ENCODE assay signal across 13 mouse cellular contexts in genomic region chr2:156658751-156659150, GRCm38 (mm10). TPM values are rescaled to one million over a fixed set of nuclear protein-coding genes. Genes with fewer than 3 reads are reported as not detected.
A peak's percentile ranks its signal among the peaks of the same experiment; 100 is the strongest.
DNase-seq lines count a peak whose midpoint lies in the region; ATAC-seq and TF ChIP-seq lines count a peak whose summit lies in the region.
"Had no signal": no experiment of that assay in that cellular context is flagged by ENCODE, and none has a peak within 500 bp of the region (broad histone marks: within the 10 kb centered on the region; RNA-seq: fewer than 3 reads in every experiment).

No protein-coding gene starts in this region.

- H3K9me3 ChIP-seq in liver, postnatal 0 days (ENCODE audit: low read length): no peaks in the 10 kb centered on the region
- H3K9me3 ChIP-seq: embryonic facial prominence, embryonic 12.5 days; forebrain, embryonic 15.5 days; limb, embryonic 12.5 days had no signal

- no peaks in the 10 kb centered on the region for H3K27me3 ChIP-seq in cerebellum, adult 2 months (ENCODE audit: control insufficient read depth, insufficient read depth, low read length)
- H3K27me3 ChIP-seq in liver, postnatal 0 days (ENCODE audit: insufficient read depth, low read length): no peaks in the 10 kb centered on the region
- H3K27me3 ChIP-seq in thymus, adult 2 months (ENCODE audit: control insufficient read depth, insufficient read depth, low read length): no peaks in the 10 kb centered on the region
- H3K27me3 ChIP-seq: embryonic facial prominence, embryonic 12.5 days; forebrain, embryonic 15.5 days had no signal

- H3K36me3 ChIP-seq in liver, postnatal 0 days (replicated peaks; ENCODE audit: insufficient read depth, low read length): no peaks in the 10 kb centered on the region
- no peaks in the 10 kb centered on the region for H3K36me3 ChIP-seq in thymus, adult 2 months (ENCODE audit: control insufficient read depth, insufficient read depth, low read length)
- H3K36me3 ChIP-seq: embryonic facial prominence, embryonic 12.5 days; forebrain, embryonic 15.5 days; limb, embryonic 12.5 days had no signal

- 69% methylated on average over 7 of the region's 7 CpGs for WGBS in cerebellum, adult 2 months
- 52% methylated on average over 7 of the region's 7 CpGs for WGBS in liver, postnatal 0 days (ENCODE audit: insufficient replicate concordance)
- WGBS in thymus, adult 2 months: 66% methylated on average over 7 of the region's 7 CpGs

- TF ChIP-seq EP300 in liver, postnatal 0 days (IDR thresholded peaks at IDR 0.05; ENCODE audit: low read depth): no peak

- TF ChIP-seq POLR2A in cerebellum, adult 2 months (IDR thresholded peaks at IDR 0.05; ENCODE audit: borderline replicate concordance, insufficient read depth, low read length): no peak
- no peak for TF ChIP-seq POLR2A in thymus, adult 2 months (IDR thresholded peaks at IDR 0.05; ENCODE audit: control insufficient read depth, extremely low read depth, insufficient read depth, low read length, poor library complexity)

- no peak for ATAC-seq in liver, postnatal 0 days
- ATAC-seq: forebrain, embryonic 15.5 days had no signal

- H3K4me1 ChIP-seq in cerebellum, adult 2 months (ENCODE audit: control insufficient read depth, insufficient read depth, low read length): peaks cover 53% of the 10 kb centered on the region
- H3K4me1 ChIP-seq in liver, postnatal 0 days (ENCODE audit: insufficient read depth): no peaks in the 10 kb centered on the region
- H3K4me1 ChIP-seq in thymus, adult 2 months (replicated peaks; ENCODE audit: control insufficient read depth, insufficient read depth, low read length): no peaks in the 10 kb centered on the region
- H3K4me1 ChIP-seq: embryonic facial prominence, embryonic 12.5 days; limb, embryonic 12.5 days had no signal

- H3K4me2 ChIP-seq in liver, postnatal 0 days (ENCODE audit: low read depth, low read length): no peak overlapping the region
- H3K4me2 ChIP-seq: embryonic facial prominence, embryonic 12.5 days; forebrain, embryonic 15.5 days; limb, embryonic 12.5 days had no signal

- no peak overlapping the region for H3K4me3 ChIP-seq in cerebellum, adult 2 months (replicated peaks; ENCODE audit: insufficient read depth, low read depth, low read length)
- no peak overlapping the region for H3K4me3 ChIP-seq in liver, postnatal 0 days (ENCODE audit: low read depth, low read length)
- H3K4me3 ChIP-seq in thymus, adult 2 months (ENCODE audit: control insufficient read depth, insufficient read depth, low read length): no peak overlapping the region
- H3K4me3 ChIP-seq: embryonic facial prominence, embryonic 12.5 days; forebrain, embryonic 15.5 days; limb, embryonic 12.5 days had no signal

- no peak for DNase-seq in cerebellum, adult 2 months
- DNase-seq in cerebellum, adult 8-10 months: no peak
- no peak for DNase-seq in liver, postnatal 0 days
- DNase-seq in liver: no peak
- DNase-seq in brain, adult 2 months (ENCODE audit: low read depth, low spot score): peak; percentile 80
- peak; percentile 46 for DNase-seq in left cerebral cortex, postnatal 4 days
- no peak for DNase-seq in ovary, postnatal 14 days (ENCODE audit: low spot score)
- no peak for DNase-seq in thymus, adult 2 months
- DNase-seq: heart, adult 18-20 months; kidney, postnatal 14 days had no signal

- no peak overlapping the region for H3K27ac ChIP-seq in cerebellum, adult 2 months (ENCODE audit: insufficient read depth, low read length)
- H3K27ac ChIP-seq in liver, postnatal 0 days (ENCODE audit: low read depth): no peak overlapping the region
- no peak overlapping the region for H3K27ac ChIP-seq in thymus, adult 2 months (ENCODE audit: control insufficient read depth, insufficient read depth, low read length)
- H3K27ac ChIP-seq: embryonic facial prominence, embryonic 12.5 days; forebrain, embryonic 15.5 days; limb, embryonic 12.5 days had no signal

- peak; percentile 45; the same call in 1 of the 2 replicates for TF ChIP-seq CTCF in cerebellum, adult 2 months (IDR thresholded peaks at IDR 0.05; ENCODE audit: borderline replicate concordance, insufficient read depth, low read depth, low read length)
- peak; percentile 39 for TF ChIP-seq CTCF in liver, postnatal 0 days (IDR thresholded peaks at IDR 0.05; ENCODE audit: low read depth)
- no peak for TF ChIP-seq CTCF in thymus, adult 2 months (IDR thresholded peaks at IDR 0.05; ENCODE audit: borderline replicate concordance, control insufficient read depth, extremely low read depth, insufficient read depth, low read length, poor library complexity)

- no peak overlapping the region for H3K9ac ChIP-seq in liver, postnatal 0 days (replicated peaks)
- H3K9ac ChIP-seq: embryonic facial prominence, embryonic 12.5 days; forebrain, embryonic 15.5 days; limb, embryonic 12.5 days had no signal

- intact Hi-C loops in left cerebral cortex, postnatal 4 days (cut with DNase I): no loop called here

RNA-seq across cellular contexts. Expression of gene Dlgap4, which starts 45.2 kb away (rescaled TPM):
- 126 and 130 TPM in 2 replicates for polyA plus RNA-seq in cerebellum, adult 2 months (2012; rRNA removed)
- 10.7 and 14.2 TPM in 2 replicates for polyA plus RNA-seq in liver, postnatal 0 days (2015; fragmentation: Nextera tagmentation; extraction: Ambion mirVana)
- 100 to 1,000 TPM; 306 to 315 TPM for total RNA-seq in left cerebral cortex, postnatal 4 days (2021)
- polyA plus RNA-seq in thymus, adult 2 months (2012; rRNA removed): 93.5 and 98.2 TPM in 2 replicates

Comparison
In these comparisons a context has a peak if more than half of its experiments do, and no peak if none do; other contexts are left out.
1. DNase-seq: peak in brain, adult 2 months (single experiment) and left cerebral cortex, postnatal 4 days (single experiment); none in cerebellum, adult 2 months (0 of 2), cerebellum, adult 8-10 months (single experiment), liver, postnatal 0 days (single experiment), liver (single experiment), ovary, postnatal 14 days (single experiment) and thymus, adult 2 months (single experiment).